Mouse (Mus musculus): ENCODE results near the gene Ciao2a. TPM values are rescaled to one million over a fixed set of nuclear protein-coding genes. Genes with fewer than 3 reads are reported as not detected.

Ciao2a gene
- total RNA-seq (2021): 75.1 and 83.5 TPM in 2 replicates
- long read RNA-seq, transcript Ciao2a-201 (5 exons, 1,240 nt): major isoform, 62 of 73 reads
- long read RNA-seq, partial matches to known transcripts: 0 of 73 reads
- long read RNA-seq, other reads (novel, unspliced or antisense): 11 of 73 reads

- peak; percentile 87 for DNase-seq
These were observed at the start of gene Ciao2a, which contains the start of gene Snx1 for GRCm38 (mm10) chr9:66126456-66127192. Gene Ciao2a (plus strand): TSS chr9:66126611. Gene Snx1 (minus strand): TSS chr9:66126587.

- no peak for DNase-seq
These were observed 48.3 kb upstream of the Ciao2a start for GRCm38 (mm10) chr9:66078072-66078471.

DNA sequence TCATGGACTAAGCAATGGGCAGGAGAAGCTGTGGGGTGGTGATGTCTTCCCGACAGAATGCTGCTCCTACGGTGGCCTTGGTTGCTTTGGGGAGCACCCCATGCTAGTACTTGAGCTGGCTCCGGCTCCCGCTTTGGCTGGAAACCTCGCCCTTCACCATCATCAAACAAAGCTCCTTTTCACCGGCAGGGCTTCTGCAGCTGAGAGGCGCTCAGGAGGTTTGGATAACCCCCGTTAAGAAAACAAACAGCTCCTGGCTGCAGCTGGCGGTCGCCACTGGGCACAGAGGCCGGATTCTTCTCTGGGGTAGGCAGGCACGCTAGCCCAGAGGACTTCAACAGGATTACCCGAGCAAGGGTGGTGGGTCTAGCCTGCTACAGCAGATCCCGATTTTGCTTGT is 47.9 kb upstream of the Ciao2a start:
- DNase-seq: no peak

GRCm38 (mm10) chr9:66080804-66081459 is 45.5 kb upstream of the Ciao2a start:
- no peak for DNase-seq

DNA sequence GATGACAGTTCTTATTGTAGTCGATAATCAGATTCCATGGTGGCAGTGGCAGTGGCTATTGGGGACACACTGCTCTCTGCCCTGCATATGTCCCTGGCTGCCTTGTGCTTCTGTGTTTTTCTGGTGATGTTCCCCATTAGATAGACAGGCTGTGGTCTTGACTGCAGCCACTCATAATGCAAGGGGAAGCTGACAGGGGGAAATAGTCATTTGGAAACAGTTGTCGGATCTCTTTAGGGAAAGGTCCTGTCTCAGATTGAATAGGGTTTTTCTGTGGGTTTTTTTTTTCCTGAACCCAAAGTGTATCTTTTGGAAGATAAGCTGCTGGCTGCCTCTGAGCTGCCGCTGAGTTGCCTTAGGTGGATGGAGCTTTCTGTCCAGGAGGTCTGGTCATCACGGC is 44.4 kb upstream of the Ciao2a start:
- DNase-seq: no peak

GRCm38 (mm10) chr9:66084171-66084570 is 42.2 kb upstream of the Ciao2a start:
- DNase-seq: no peak

DNA sequence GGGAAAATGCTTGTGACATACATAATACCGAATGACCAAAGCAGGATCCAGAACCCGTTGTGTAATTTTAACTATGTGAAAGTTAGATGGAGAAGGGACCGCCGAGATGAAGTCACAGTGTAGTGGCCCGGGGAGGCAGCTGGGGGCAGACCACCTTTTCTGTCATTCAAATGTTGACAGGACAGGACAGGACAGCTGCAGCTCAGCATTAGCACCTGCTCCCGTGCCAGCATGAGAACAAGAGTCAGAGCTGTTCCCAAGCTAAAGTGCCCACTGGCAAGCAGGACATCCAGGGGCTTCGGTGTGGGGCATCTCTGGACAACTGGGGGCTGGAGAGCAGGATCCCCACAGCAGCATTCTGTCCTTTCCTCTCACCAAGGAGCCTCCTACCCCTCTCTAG is 39.3 kb upstream of the Ciao2a start:
- DNase-seq: no peak

- DNase-seq: peak; percentile 62
These were observed 38.0 kb upstream of the Ciao2a start for GRCm38 (mm10) chr9:66088411-66088810.

- DNase-seq: peak; percentile 34
These were observed 35.7 kb upstream of the Ciao2a start for GRCm38 (mm10) chr9:66090593-66091244.

DNA sequence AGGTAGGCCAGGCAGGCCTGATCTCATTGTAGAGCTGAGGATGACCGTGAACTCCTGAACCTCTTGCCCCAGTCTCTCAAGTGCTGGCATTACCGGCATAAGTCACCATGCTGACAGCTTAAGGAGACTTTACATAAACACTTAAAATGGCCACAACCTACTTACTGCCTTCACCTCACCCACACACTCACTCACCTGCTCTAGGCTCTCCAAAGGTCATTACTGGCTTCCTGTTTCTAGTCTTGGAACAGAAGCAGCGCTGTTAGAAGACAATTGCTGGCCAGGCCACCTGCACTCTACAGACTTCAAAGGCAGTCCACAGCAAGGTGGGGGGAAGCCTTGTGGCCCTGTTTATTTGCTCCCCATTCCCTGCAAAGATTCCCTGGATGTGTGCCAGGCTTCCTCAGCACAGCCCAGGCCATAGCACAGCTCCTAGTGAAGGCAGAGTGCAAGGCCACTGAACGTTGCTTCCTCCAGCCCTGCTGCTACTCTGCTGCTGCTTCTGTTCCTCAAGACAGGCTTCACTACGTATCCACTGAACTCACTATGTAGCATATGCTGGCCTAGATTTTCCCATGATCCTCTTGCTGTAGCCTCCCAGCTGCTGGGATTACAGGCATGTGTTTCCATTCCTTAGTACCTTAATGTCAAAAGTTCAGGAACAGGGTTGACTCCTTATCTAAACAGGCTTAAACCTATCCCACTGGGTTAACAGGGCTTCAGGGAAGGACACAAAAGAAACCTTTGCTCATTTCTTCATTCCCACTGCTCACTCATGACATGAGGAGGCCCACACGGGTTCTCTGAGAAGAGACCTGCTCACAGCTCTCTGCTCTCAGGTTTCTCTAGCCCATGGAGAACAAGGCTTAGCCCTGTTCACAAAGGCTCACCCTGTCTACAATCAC is 34.8 kb upstream of the Ciao2a start:
- DNase-seq: peak; percentile 22

- no peak for DNase-seq
These were observed 33.7 kb upstream of the Ciao2a start for GRCm38 (mm10) chr9:66092664-66093063.

DNA sequence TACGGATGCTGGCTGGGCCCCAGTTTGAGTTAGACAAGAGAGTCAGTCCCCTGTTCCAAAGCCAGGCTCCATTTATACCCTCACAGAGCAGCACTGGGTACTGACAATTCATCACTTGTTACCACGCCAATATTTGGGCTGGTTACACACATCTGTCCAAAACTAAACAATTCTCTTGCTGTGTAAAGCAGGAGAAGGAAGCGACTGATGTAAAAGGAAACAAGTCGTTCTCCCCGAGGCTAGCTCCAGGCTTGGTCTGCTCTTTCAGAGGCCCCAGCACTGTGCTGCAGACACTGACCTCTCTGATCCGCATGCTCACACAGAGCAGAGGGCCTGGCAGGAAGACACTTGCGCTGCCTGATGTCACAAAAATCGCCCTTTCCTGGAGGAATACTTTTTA is 24.8 kb upstream of the Ciao2a start:
- DNase-seq: no peak

DNA sequence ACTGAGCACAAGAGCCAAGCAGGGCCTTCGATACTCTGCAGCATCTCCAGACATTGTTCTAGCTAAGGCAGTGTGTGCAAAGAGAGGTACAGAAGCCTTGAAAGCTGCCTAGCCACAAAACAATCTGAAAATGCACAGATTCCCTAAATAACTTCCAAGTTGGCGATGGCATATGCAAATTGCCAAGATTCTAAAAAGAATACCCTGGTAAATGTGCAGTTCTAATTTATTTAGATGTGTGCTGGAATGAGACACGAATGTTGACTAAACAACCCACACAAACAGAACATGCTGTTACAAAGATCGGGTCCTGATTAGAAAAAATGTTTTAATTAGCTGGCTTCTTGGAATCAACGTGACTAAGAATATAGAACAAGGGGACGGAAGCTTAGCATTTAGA is 23.7 kb upstream of the Ciao2a start:
- no peak for DNase-seq

DNA sequence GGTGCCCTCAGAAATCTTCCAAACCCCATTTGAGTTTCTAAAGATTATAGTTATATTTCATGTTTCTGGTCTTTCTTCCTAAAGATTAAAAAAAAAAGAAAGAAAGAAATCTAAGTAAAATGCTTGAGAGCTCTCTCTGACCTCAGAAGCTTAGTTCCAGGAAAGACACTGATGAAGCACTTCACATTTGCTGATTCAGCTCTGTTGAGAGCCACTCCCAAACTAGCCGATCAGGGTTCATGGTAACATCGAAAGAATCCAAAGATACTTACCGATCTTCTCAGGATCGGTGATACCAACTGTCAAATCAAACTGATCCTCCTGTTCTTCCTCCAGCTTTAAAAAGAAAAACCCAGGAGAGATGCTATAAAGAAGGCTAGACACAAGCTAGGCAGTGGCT is 21.8 kb upstream of the Ciao2a start:
- no peak for DNase-seq

DNA sequence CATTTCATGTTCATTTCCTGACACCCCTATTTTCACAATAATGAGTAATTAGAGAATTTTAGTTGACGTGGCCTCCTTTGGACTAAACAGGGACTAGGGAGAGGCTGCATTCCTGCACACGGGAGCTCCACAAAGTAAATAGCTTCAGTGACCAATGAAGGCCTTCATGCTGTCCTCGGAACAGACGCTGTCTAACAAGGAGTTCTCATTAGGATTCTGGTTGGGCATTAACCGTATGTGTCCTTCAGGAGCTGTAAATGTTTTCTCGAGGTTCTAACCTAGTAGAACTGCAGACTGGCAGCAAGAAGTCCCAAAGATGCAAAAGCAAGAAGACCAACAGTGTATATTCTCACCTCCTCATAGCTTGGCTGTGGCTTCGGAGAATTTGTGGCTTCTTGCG is 21.2 kb upstream of the Ciao2a start:
- no peak for DNase-seq

DNA sequence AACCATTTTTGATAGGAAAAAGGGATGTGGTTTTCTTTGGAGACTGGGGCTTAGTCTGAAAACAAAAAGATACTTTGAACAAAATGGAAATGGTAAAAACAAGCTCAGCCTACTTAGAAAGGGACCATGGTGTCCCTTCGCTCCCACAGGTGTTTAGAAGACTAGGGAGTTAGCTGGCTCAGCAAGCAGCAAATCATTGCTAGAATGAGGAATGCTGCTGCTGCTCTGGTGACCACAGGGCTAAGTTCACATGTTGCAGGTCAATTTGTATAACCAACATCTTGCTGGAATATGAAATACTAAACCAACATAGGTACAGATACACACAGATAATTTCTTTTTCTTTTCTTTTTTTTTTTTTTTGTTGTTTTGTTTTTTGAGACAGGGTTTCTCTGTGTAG is 16.8 kb upstream of the Ciao2a start:
- DNase-seq: no peak

- no peak for DNase-seq
These were observed 16.3 kb upstream of the Ciao2a start for GRCm38 (mm10) chr9:66110126-66110525.

DNA sequence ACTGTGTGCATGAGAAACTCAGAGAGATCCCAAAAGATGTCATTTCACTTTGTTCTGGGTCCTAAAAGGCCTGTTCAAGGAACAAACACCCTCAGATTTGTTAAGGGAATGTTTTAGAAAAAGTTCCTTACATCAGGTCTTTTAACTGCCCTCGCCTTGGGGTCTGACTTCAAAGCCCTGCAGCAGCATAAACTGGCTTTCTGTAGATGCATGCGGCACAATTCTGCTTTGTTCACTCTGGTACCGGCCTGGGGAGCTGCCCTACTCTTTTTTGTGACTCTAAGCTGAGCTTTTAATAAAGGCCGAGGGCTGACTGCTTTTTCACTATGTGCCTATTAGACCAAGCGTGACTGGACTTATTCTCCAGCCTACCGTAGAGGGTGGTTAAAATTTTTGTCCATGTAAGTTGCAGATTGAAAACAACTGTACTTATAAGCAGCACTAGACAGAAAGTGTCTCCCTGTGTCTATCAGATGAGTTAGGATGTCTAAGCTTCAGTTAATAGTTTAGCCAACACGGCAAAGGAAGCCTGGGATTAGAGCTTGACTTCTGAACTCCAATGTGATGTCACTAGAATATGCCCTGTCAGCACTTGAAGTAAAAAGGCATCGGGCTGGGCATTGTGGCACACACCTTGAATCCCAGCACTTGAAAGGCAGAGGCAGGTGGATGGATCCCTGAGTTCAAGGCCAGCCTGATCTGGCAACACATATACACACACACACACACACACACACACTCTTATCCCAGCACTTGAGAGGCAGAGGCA is 15.6 kb upstream of the Ciao2a start:
- DNase-seq: no peak

DNA sequence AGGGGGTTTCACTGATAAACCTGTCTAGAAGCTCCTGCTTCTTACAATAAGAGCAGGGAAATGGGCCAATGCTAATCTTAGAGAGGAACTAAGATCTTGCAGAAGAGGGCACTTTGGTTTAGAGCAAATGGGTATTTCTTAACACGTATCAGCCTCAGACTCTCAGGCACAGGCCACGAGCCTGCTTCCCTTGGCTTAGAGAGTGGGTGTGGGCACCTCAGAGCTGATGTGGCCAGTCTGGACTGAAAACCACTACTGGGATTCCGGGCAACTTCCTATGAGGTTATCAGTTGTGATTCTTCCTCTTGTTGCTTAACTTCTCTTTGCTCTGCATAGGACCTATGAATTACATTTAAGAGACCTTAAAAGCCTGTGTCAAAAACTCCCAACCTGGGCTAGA is 12.1 kb upstream of the Ciao2a start:
- no peak for DNase-seq

- peak; percentile 18 for DNase-seq
These were observed 9.5 kb upstream of the Ciao2a start for GRCm38 (mm10) chr9:66116890-66117289.

DNA sequence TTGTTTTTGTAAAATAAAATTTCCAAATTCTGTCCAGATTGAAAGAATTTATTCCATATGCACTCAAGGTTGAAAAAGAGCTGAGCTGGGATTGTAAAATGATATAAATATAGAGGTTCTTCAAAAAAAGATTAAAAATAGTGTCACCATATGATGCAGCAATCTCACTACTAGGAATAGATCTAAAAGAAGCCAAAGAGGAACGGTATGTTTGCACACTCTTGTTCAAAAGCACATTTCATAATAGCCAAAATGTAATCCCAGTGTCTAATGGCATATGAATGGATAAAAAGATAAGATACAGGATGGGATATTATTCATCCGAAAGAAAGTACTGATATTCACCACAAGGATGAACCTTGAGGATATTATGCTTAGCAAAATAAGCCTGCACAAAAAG is 6.9 kb upstream of the Ciao2a start:
- no peak for DNase-seq

All from adrenal gland, postnatal 25 days (tissue).